Mouse (Mus musculus) kidney, adult 8-10 months (tissue): ENCODE data around the gene Hus1.

Experiments used
- DNase-seq, 2 experiments: peaks; one replicate each; pipeline ENCODE4 v3.0.0; 2022

Hus1 gene

GRCm38 (mm10) chr11:9010853-9011339 lies at the start of gene Hus1:
Gene Hus1, minus strand, starts transcription at chr11:9011191.
- DNase-seq, result peak; percentile 86 to 92

GRCm38 (mm10) chr11:9060484-9060883 lies 49.5 kb upstream of the Hus1 start:
- DNase-seq, result no peak

- DNase-seq, result no peak
Measured at GRCm38 (mm10) chr11:9060029-9060428, 49.0 kb upstream of the Hus1 start.

- DNase-seq, result no peak
Measured at GRCm38 (mm10) chr11:9057711-9058110, 46.7 kb upstream of the Hus1 start.

DNA sequence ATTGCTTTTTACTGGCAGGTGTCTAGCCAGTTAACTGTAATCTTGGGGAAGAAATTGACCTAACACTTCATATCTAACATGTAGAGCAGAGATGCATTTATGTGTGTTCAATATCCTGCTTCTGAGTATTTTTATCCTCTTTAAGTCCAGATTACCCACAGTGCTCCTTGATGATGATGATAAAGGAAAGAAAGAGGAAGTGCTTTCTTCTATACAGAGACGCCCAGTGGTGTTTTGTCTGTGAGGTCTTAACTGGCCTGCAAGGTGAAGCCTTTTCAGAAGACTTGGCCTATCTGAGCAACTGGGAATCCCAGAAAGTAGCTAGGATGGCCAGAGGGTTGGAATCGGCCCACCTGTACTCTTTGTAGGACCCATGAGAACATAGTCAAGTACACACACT lies 45.9 kb upstream of the Hus1 start:
- DNase-seq, result no peak

DNA sequence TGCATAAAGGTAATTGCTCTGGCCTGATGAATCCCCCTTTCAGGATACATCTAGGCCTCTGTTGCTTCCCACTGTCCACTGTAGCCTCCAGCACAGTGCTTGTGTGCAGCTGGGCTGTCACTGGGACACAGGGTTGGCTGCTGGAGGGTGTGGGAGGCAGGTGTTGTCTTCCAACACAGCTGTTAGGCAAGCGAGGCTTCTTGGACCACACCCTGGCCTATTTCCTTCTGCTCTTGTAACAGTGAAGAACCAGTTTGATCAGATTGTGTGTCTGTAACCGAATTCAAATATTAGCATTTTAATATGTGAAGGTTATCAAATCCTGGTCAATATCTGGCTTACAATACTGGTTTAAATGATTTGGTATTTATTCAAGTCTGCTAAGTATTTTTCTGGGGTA lies 40.9 kb upstream of the Hus1 start:
- DNase-seq, result no peak

- DNase-seq, result peak; percentile 22 to 28
Measured at GRCm38 (mm10) chr11:9050241-9050640, 39.2 kb upstream of the Hus1 start.

GRCm38 (mm10) chr11:9048703-9049060 lies 37.7 kb upstream of the Hus1 start, which contains the start of gene Sun3:
Gene Sun3, minus strand, starts transcription at chr11:9048991.
- no peak for DNase-seq

DNA sequence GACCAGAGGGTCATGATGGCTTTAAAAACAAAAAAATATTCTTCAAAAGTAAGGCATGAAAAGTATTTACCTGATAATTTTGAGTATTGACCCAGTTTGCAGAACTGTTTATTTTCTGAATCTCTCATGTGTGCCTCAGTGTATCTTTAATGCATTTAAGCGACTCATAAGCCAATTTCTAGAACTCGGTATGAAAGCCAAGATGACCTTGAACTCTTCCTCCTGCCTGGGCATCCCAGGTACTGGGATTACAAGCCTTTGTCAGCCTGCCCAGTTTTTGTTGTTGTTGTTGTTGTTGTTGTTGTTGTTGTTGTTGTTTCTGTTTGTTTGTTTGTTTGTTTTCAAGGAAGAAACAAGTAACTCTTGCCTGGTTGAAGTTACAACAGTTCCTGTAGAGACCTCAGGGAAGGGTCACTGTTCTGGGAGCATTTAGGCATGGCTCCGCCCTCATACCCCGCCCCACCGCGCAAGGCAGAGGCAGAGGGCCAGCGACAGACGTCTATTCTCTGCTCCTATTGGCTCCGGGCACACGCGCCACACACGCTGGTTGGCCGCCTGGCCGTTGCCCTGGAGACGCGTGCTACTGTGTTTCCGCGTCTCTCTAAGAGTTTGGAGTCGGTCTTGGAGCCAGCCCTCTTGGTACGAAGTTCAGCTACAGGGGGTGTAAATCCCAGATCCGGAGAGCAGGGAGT lies 37.2 kb upstream of the Hus1 start, which contains the start of gene Gm11992:
Gm11992 (plus strand) TSS at position 584 of the 692 bp plus-strand sequence.
- DNase-seq, result peak; percentile 95 to 96

- DNase-seq, result peak; percentile 46 to 67
Measured at GRCm38 (mm10) chr11:9047044-9047443, 36.1 kb upstream of the Hus1 start.

- peak; percentile 37 to 41 for DNase-seq
Measured at GRCm38 (mm10) chr11:9046546-9046945, 35.6 kb upstream of the Hus1 start.

DNA sequence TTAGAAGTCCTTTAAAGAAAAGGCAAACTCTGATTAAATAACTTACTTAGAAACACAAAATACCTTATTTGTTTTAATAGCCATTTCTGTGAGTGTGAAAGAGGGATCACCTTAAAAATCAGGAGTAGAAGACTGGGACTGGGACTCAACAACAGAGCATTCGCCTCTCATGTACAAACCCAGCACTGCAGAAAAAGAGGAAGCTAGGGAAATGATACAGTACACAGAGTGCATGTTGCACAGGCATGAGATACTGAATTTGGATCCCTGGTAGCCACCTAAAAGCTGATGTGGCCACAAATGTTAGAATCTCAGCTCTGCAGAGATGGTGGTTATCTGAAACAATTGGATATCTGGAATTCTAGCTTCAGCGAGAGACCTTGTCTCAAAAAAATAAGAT lies 20.5 kb upstream of the Hus1 start:
- no peak for DNase-seq

- no peak for DNase-seq
Measured at GRCm38 (mm10) chr11:9025211-9025610, 14.2 kb upstream of the Hus1 start.

- no peak for DNase-seq
Measured at GRCm38 (mm10) chr11:9024782-9025181, 13.8 kb upstream of the Hus1 start.

- no peak for DNase-seq
Measured at GRCm38 (mm10) chr11:9020207-9020606, 9.2 kb upstream of the Hus1 start.

DNA sequence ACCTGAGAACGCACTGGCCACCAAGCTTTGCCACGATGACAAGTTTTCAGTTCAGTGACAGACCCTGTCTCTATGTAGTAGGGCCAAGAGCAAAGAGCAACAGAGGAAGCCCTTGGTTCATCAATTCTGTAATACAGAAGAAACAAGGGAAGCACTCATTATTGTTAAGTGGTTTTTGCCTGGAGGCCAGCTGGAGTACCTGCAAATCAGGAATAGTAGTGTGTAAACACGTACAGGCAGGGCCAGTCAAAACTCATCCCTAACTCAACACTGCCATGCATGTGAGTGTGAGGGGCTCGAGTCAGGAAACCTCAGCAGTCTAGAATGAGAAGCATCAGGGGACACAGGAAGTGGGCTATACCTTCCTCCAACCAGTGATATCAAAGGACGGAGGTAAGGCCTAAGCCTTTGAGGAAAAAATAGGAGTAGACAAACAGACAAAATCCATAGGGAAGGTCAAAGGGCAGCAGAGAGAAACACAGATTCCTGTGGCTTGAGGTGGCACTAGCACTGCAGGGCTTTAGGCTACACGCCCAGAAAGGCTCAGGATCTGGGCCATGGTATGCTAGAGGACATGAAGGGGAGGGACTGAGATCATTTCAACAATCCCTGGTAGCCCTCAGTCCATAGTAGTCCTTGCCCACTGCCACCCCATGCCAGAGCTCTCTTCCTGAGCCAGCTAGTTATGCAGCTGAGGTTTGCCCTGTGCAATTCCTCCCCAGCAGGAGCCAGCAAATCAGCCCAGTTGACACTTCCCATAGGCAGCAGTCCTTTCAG lies 7.7 kb upstream of the Hus1 start:
- no peak for DNase-seq

DNA sequence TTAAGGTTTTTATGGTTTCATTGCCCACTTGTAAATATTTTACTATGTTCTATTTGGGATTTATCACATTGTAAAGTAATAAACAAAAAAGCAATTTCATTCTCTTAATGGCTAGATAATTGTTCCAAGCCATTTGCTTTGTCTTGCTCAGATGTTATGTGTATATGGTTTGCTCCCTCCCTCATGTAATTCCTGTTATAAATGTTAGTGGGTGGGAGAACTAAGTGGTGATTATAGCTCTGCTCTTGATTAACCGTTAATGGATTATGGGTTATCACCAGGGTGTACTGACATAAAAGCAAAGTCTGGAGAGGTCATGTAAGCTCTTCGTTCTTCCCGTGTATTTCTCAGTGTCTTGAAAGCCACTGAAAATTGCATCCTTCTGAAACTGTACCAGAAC lies 3.7 kb upstream of the Hus1 start:
- DNase-seq, result no peak

DNA sequence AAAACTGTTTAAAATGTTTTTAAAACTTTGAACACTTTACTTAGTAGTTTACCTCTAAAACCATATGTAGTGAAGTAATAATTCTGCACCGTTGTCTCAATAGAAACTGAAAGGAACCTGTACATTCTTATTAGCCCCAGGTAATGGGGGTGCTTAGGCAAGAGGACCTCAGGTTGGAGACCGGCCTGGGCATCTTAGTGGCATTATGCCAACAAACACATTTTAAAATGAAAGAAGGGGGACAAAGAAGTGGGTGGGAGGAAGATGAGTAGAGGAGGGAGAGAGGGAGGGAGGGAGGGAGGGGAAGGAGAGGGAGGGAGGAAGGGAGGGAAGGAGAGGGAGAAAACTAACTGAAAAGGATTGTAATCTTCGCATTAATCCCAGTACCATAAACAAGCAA lies 357 bp upstream of the Hus1 start:
- DNase-seq, result no peak

DNA sequence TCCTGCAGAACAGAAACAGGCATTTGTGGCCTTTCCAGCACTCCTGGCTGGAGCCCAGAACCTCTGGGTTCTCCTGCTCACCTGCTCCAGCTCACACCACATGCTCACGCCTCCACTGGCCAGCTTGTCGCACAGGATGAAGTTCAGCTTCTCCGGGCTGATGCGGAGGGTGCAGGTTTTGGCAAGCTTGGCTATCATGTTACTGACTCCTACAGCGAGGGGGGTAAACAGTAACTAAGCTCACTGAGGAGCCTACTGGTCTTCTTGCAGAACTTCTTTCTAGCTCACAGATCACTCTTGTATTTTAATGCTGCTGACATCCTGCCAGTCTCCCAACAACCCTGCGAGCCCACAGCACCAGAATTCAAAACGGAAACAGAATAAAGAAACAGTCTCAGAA lies 575 bp downstream of the Hus1 start:
- DNase-seq, result peak; percentile 85 to 88

DNA sequence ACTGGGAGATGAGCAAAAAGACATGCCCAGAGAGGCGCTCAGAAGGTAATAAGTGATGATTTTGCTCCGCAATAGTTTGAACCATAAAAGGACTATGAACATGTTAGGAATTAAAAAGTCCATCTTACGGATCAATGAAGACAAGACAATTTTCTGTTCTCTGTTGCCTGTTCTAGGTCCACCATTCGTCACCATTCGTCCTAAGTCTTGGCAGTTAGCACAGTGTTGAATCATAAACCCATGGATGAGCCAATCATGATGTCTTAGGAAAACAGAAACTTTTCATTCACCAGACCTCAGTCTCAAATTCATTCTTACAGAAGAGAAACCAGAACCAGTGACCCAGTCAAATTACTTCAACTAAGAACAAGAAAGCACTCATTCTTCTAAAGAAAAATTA lies 2.2 kb downstream of the Hus1 start:
- peak; percentile 17 to 48 for DNase-seq

GRCm38 (mm10) chr11:8988084-8988483 lies 22.9 kb downstream of the Hus1 start:
- no peak for DNase-seq

DNA sequence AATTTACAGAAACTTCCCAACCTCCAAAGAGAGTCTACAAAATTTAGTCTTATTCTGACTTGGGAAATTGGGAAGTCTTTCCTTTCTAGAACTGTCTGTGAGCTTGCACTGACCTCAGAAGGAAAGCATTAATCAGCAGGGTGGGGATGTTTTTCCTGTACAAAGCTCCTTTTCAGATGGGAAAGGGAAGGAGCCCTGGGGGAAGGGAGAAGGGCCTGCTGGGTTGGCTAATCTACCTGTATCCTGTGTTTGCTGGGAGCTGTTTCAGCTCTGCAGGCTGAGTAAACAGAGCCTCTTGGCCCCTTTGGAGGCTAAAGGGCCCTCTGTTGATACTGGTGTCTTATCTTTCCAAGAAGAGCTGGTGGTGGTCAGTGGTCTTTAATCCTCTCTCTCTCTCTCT lies 24.9 kb downstream of the Hus1 start:
- DNase-seq, result peak; percentile 45 to 60

- DNase-seq, result peak; percentile 50 to 79
Measured at GRCm38 (mm10) chr11:8983237-8983861, 27.6 kb downstream of the Hus1 start.

DNA sequence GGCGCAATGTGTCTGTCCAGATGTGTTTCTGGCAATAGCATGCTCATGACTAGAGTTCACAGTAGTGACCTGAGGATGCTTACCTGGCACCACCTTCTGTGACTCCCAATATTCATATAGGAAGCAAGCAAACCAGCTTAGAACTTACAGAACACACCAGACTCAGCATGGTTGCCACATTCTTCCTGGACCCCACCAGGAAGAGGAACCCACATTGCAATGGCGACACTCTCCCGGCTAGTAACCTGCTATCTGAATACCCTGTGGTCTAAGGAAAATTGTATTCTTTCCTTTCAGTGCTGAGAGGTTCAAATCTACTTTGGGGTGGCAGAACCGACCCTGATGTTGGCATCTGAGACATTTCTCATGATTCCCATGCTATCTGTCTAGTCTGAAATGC lies 32.8 kb downstream of the Hus1 start:
- DNase-seq, result no peak
